Mouse (Mus musculus): ENCODE data around the gene Clrn1.
"Not testable (repeated sequence)": the region's sequence is repeated elsewhere in the genome, so short reads cannot be mapped to it uniquely, and the experiment has no call there.

Gene Clrn1

GRCm38 (mm10) chr3:58884801-58885573 is at the start of gene Clrn1:
Clrn1 (minus strand) TSS chr3:58885340.
- DNase-seq (ENCODE audit: low read depth, low spot score): no peak

DNA sequence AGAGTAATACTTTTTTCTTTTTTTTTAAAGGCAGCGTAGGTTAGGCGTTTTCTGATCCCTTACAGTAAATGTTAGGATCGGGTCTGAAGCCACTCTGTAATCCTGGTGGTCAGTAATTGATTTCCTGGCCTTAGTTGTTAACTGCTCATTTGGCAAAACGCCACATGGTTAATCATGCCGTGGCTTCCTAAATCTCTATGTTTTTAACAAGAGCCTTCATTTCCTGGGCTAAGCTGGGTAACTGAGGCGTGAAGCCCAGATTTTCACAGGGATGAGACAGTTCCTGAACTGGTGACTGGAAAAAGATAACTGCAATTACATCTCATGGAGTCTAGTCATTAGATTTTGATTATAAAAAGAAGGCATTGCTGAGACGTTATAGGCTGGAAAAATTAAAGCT is 38.9 kb upstream of the Clrn1 start:
- DNase-seq (ENCODE audit: low read depth, low spot score): no peak

- no peak for DNase-seq (ENCODE audit: low read depth, low spot score)
Measured at GRCm38 (mm10) chr3:58923140-58923539, 38.0 kb upstream of the Clrn1 start.

GRCm38 (mm10) chr3:58922636-58923035 is 37.5 kb upstream of the Clrn1 start:
- no peak for DNase-seq (ENCODE audit: low read depth, low spot score)

GRCm38 (mm10) chr3:58921316-58921715 is 36.2 kb upstream of the Clrn1 start:
- DNase-seq (ENCODE audit: low read depth, low spot score): no peak

DNA sequence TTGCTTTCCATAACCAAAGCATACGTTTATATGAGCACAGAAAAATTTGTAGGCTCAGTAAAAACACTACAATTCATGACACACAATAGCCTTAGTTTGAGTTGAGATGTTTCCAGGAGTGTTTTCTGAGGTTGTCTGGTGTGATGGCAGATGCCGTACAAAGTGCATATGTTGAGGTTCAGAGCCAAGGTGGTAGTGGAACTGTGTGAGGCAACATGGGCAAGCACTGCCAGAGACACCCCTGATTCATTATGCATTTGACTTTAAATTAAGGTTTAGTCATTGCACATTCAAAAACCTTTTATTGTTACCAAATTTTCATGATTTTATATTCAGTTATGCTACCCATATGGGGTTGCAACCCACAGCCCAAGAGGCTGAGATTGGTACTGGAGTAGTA is 19.5 kb upstream of the Clrn1 start:
- no peak for DNase-seq (ENCODE audit: low read depth, low spot score)

DNA sequence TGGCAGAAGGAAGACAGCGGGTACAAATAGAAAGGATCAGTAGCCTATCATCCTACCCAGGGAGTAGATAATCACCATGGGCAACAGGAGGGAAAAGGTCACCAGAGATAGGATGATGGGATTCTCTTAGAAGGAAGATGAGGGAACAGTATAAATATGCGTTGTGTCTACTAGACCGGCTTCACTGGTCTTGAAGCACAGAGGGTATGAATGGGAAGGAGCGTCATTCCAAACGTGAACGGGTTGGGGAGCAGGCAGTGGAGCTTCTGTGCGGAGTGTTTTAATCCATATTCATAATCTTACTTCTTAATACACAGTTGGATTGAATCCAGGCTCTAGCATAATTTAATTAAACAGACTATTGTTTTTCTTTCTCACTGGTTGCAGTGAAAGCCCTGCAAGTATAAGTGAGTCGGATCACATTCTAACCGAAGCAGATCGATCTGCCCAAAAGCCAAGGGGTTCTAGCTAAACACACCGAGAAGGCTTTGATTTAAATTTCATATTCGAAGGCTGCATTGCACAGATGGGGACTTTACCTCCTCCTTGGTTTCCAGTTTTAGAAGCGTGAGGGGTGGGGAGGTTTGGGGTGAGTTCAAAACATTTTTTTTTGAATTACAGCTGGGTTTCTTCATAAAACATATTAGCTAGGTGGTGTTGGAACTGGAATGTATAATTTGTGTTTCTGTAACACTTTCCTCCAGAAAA is 17.1 kb upstream of the Clrn1 start:
- DNase-seq (ENCODE audit: low read depth, low spot score): no peak

- DNase-seq (ENCODE audit: low read depth, low spot score): no peak
Measured at GRCm38 (mm10) chr3:58895131-58895530, 10.0 kb upstream of the Clrn1 start.

DNA sequence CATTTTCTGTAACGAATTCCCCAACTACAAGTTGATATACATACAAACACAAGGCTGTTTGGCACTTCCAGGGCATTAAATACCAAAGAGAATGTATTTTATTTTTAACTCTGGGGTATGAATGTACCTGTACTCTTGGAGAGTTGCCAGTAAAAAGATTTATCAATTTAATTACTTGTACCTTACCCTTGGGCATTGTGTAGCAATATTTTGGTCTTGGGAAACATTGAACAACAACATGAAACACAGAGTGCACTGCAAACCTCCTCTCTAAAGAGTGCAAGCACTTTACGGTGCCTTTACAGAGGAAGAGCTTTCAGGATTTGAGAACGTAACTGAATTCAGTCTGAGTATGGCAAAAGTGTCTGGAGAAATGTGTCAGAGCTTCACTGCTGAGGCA is 9.4 kb upstream of the Clrn1 start:
- DNase-seq (ENCODE audit: low read depth, low spot score): no peak

DNA sequence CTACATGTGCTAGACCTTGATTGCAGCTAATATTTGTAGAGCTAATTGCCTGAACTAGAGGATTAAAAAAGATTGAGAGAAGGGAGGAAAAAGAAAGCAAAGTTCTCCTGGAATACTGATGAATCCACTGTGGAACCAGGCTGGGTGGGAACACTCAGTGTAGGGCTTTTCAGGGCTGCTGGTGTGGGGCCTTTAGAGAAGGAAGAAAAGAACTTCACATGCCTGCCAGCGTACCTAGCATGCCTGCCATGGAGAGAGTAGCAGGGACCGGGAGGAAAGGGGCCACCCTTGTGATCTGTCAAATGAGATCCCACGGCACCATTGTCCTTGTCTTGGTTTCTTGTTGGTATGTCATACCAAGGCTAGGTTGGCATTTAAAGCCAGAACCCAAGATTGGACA is 4.5 kb upstream of the Clrn1 start:
- no peak for DNase-seq (ENCODE audit: low read depth, low spot score)

DNA sequence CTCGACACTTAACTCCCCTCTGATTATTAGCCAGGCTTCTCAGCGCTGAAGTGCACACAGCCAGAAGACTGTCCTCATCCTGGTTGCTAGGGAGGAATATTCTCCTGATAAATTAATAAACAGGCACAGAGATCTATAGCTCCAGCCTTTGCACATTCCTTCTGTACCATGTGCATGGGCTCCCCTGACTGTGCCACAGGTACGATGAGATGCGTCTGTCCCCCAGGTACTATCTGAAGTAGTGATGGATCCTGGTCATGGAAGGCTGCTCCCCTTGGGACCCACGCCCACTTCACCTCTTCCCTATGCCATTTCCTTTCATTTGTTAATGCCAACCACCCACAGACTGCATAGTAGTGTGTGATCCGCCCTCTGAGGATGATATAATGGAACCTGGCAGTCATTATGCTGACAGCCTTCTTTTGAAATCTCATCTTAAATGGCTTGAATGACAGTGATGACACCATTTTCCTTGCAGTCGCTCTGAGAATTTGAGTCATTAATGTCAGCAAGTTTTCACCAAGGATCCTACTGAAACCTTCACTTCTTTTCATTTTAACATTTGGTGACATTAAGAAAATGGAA is 3.1 kb upstream of the Clrn1 start:
- no peak for DNase-seq (ENCODE audit: low read depth, low spot score)

DNA sequence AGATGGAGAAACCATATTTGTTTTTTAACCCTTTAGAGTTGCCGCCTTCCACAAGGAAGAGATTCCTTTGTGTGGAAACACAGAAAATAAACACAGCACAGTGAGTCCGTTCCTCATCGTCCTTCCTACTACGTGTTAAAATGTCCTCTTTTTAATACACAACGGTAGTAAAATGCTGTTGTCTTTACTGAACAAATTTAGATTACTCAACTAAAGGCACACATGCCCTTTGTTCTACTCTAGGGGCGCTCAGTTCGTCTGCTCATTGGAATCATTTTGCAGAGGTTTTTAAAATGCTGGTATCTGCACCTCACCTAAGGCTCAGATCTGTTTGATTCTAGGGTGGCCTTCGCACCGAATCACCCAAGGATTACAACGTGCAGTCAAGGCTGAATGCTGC is 2.6 kb upstream of the Clrn1 start:
- no peak for DNase-seq (ENCODE audit: low read depth, low spot score)

GRCm38 (mm10) chr3:58883511-58883907 is 1.6 kb downstream of the Clrn1 start:
- DNase-seq (ENCODE audit: low read depth, low spot score): no peak

GRCm38 (mm10) chr3:58882878-58883510 is 2.1 kb downstream of the Clrn1 start:
- peak; percentile 39 for DNase-seq (ENCODE audit: low read depth, low spot score)

DNA sequence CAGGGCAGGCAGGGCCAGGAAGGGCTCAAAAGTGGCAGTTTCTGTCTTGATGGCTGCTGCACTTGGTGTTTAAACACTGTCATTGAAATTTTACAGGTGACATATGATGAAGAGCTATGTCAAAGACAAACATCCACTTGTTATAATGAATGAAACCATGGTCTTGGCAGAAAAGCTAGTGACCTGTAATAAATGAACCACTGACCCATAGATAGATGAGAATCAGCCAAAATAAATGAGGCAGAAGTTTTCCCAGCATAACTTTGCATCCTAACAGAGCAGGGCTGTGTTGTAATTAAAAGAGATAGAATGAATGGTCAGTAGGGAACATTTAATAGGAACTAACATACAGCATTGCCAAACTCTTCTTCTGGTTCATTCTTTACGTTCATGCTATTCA is 4.1 kb downstream of the Clrn1 start:
- DNase-seq (ENCODE audit: low read depth, low spot score): peak; percentile 25

DNA sequence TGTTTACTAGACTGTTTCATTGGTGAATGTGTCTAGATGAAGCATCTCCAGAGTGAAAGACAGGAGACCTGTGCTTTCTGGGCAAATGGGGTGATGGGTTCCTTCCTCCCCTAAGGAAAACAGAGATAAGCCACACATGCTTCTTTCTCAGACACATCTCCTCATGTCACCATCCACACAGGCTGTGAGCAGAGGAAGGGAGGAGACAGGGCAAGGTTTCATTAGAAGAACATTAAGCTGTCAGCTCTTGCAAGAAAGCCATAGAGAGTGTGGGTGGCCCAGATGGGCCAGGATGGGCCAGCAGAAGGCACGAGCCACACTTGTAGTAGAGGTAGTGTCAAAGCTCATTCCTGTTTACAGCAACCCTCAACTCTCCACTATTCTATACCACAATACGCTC is 5.0 kb downstream of the Clrn1 start:
- no peak for DNase-seq (ENCODE audit: low read depth, low spot score)

DNA sequence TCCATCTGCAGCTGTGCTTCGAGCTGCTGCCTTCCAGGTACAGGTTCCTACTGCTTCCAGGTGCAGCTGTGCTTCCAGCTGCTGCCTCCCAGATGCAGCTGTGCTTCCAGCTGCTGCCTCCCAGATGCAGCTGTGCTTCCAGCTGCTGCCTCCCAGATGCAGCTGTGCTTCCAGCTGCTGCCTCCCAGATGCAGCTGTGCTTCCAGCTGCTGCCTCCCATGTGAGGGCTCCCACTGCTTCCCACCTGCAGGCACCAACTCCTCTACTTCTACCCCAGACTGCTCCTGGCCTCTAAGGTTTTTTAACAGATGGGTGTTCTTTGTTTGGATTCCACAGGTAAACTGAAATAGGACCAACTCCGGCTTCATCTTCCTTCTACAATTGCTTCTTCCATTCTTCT is 13.3 kb downstream of the Clrn1 start:
- not testable (repeated sequence) for DNase-seq (ENCODE audit: low read depth, low spot score)

GRCm38 (mm10) chr3:58865690-58866089 is 19.4 kb downstream of the Clrn1 start:
- no peak for DNase-seq (ENCODE audit: low read depth, low spot score)

- no peak for DNase-seq (ENCODE audit: low read depth, low spot score)
Measured at GRCm38 (mm10) chr3:58862976-58863375, 22.2 kb downstream of the Clrn1 start.

DNA sequence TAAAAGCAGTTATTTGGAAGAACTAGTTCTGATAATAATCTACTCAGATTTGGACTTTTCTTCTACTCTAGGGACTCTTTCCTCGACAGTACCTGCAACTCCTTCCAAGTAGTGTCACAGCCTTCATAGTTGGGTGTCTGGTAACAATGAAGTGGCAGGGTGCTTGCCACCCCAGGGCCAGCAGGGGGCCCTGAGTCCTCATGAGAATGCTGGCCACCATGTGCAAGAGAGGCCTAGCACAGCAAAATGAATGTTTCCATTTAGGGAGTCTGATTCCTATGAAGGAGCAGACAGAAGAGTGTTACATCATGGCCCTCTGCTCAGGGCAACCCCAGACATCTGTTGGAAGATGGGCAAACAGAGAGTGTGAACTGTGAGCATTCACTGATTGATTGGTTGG is 41.7 kb downstream of the Clrn1 start:
- peak; percentile 24 for DNase-seq (ENCODE audit: low read depth, low spot score)

- DNase-seq (ENCODE audit: low read depth, low spot score): no peak
Measured at GRCm38 (mm10) chr3:58833442-58834160, 51.5 kb downstream of the Clrn1 start.

- DNase-seq (ENCODE audit: low read depth, low spot score): no peak
Measured at GRCm38 (mm10) chr3:58832888-58833287, 52.3 kb downstream of the Clrn1 start.
